Mouse (Mus musculus) spleen, adult 2 months (tissue): Measurements from ENCODE around the gene Lrpap1. TPM values are rescaled to one million over a fixed set of nuclear protein-coding genes. Genes with fewer than 3 reads are reported as not detected.
A peak's percentile ranks its signal among the peaks of the same experiment; 100 is the strongest.

Experiments used
- DNase-seq, 2 experiments: peaks; one replicate each; pipeline versions ENCODE4 v3.0.0 to v3.0.0-alpha.2; 2012 to 2021; ENCODE audit warnings: low spot score in 2 of 2, low read depth in 1 of 2
- H3K27ac ChIP-seq: fragments of 200-500 bp; 2 replicates; pipeline ENCODE4 v1.5.1; 2012; ENCODE audit warnings: low read length, inconsistent platforms; ENCODE audit not compliant: insufficient read depth
- H3K27me3 ChIP-seq: fragments of 200-500 bp; 2 replicates; pipeline ENCODE4 v1.6.1; 2012; ENCODE audit warnings: mild to moderate bottlenecking, moderate library complexity, low read length, inconsistent platforms; ENCODE audit not compliant: control insufficient read depth, insufficient read depth
- H3K36me3 ChIP-seq: fragments of 200-500 bp; 2 replicates; pipeline ENCODE4 v1.6.1; 2012; ENCODE audit warnings: mild to moderate bottlenecking, low read length, inconsistent platforms; ENCODE audit not compliant: control insufficient read depth, insufficient read depth
- H3K4me1 ChIP-seq: fragments of 200-500 bp; 2 replicates; pipeline ENCODE4 v1.6.1; 2011; ENCODE audit warnings: inconsistent platforms; ENCODE audit not compliant: control insufficient read depth, insufficient read depth, insufficient read length
- H3K4me3 ChIP-seq: fragments of 200-500 bp; 2 replicates; pipeline ENCODE4 v1.5.1; 2011; ENCODE audit warnings: mild to moderate bottlenecking, inconsistent platforms; ENCODE audit not compliant: insufficient read depth, insufficient read length; ENCODE audit errors: extremely low read depth
- CTCF ChIP-seq: fragments of 200-500 bp; IDR thresholded peaks from 2 replicates; pipeline ENCODE4 v1.5.1; 2011; ENCODE audit warnings: mild to moderate bottlenecking, inconsistent platforms; ENCODE audit not compliant: insufficient read depth, insufficient read length, insufficient replicate concordance; ENCODE audit errors: extremely low read depth
- POLR2A ChIP-seq: fragments of 200-500 bp; IDR thresholded peaks from 2 replicates; pipeline ENCODE4 v1.6.1; 2011; ENCODE audit warnings: low read depth, low read length, inconsistent platforms
- WGBS: fragments of 180-500 bp; shearing (Covaris S2); methylation state at CpG from one replicate; pipeline ENCODE4 v1.1.7; 2018; 5-methylcytosine and 5-hydroxymethylcytosine counted together
- polyA plus RNA-seq: library from polyadenylated mRNA; depleted of rRNA; stranded (reverse); fragments of >200 nt; gene quantifications from 2 replicates; pipeline ENCODE4 v1.2.3, GENCODE M21; 2012

The Lrpap1 gene
- polyA plus RNA-seq, 1 experiment, result 12.6 TPM

GRCm38 (mm10) chr5:35118418-35118817, 12.9 kb upstream of the Lrpap1 start:
- Histone ChIP-seq H3K4me1 (no peaks in the 10 kb centered on the region), H3K4me3 (no peak overlapping the region), H3K27me3 (0 out of 2 replicates have a peak, but pooled peaks cover 2% of the 10 kb centered on the region), H3K36me3 (no peaks in the 10 kb centered on the region), H3K27ac (no peak overlapping the region)
- no peak for TF ChIP-seq POLR2A
- TF ChIP-seq CTCF, result no peak
- no peak for DNase-seq
- 97% methylated on average over 2 of the region's 2 CpGs for WGBS

- Histone ChIP-seq H3K36me3 (no peaks in the 10 kb centered on the region), H3K4me1 (no peaks in the 10 kb centered on the region), H3K27ac (no peak overlapping the region), H3K27me3 (0 out of 2 replicates have a peak, but pooled peaks cover 2% of the 10 kb centered on the region), H3K4me3 (no peak overlapping the region)
- no peak for DNase-seq
- 68% methylated on average over 3 of the region's 3 CpGs for WGBS
- TF ChIP-seq POLR2A (no peak), CTCF (no peak)
Measured at GRCm38 (mm10) chr5:35117633-35118032, 12.1 kb upstream of the Lrpap1 start.

GRCm38 (mm10) chr5:35116002-35116401, 10.4 kb upstream of the Lrpap1 start:
- WGBS, result 70% methylated on average over 3 of the region's 3 CpGs
- Histone ChIP-seq H3K4me1 (no peaks in the 10 kb centered on the region), H3K4me3 (no peak overlapping the region), H3K36me3 (no peaks in the 10 kb centered on the region), H3K27ac (no peak overlapping the region), H3K27me3 (0 out of 2 replicates have a peak, but pooled peaks cover 2% of the 10 kb centered on the region)
- DNase-seq, result no peak
- TF ChIP-seq POLR2A (no peak), CTCF (no peak)

DNA sequence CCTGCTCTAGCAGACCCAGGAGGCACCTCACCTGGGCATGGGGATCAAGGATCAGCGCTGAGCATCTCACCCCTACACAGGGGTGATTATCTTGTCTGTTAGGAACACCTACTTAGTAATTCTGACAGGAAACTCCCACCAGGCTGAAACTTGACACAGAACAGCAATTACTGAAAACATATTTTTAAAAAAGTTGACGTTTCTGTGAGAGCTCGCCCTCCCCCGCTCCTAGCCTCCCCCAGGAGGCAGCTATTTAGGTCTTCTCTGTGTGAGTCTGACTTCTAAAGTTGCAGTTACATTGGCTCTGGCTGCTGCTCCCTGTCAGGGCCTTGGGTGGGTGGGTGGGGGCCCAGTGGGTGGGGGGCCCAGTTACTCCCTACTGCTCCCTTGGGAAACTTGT, 6.9 kb upstream of the Lrpap1 start:
- Histone ChIP-seq H3K4me1 (no peaks in the 10 kb centered on the region), H3K36me3 (no peaks in the 10 kb centered on the region), H3K27ac (no peak overlapping the region), H3K4me3 (no peak overlapping the region), H3K27me3 (no peaks in the 10 kb centered on the region)
- 81% methylated on average over 4 of the region's 4 CpGs for WGBS
- no peak for DNase-seq
- no peak for TF ChIP-seq CTCF
- no peak for TF ChIP-seq POLR2A

GRCm38 (mm10) chr5:35105922-35106298, 344 bp upstream of the Lrpap1 start:
- WGBS, result 8% methylated on average over 11 of the region's 11 CpGs
- H3K27ac ChIP-seq, result no peak overlapping the region

GRCm38 (mm10) chr5:35104183-35104959, 1.2 kb downstream of the Lrpap1 start:
- Histone ChIP-seq H3K27me3 (no peaks in the 10 kb centered on the region), H3K4me3 (no peak overlapping the region), H3K27ac (no peak overlapping the region), H3K36me3 (peaks cover 10% of the 10 kb centered on the region; the same call in 1 of the 2 replicates), H3K4me1 (no peaks in the 10 kb centered on the region; the same call in none of the 2 replicates)
- TF ChIP-seq POLR2A (no peak), CTCF (no peak)
- no peak for DNase-seq
- WGBS, result 87% methylated on average over 8 of the region's 8 CpGs

More at GRCm38 (mm10) chr5:35105922-35106298, 344 bp upstream of the Lrpap1 start:
- no peak for TF ChIP-seq POLR2A
- TF ChIP-seq CTCF, result no peak
- Histone ChIP-seq H3K36me3 (peaks cover 6% of the 10 kb centered on the region; the same call in 1 of the 2 replicates), H3K4me3 (peak overlapping the region; percentile 58), H3K4me1 (no peaks in the 10 kb centered on the region; the same call in none of the 2 replicates), H3K27me3 (no peaks in the 10 kb centered on the region)
- no peak for DNase-seq

- 90% methylated on average over 2 of the region's 2 CpGs for WGBS
- H3K4me3 ChIP-seq, result no peak overlapping the region
- H3K27me3 ChIP-seq, result no peaks in the 10 kb centered on the region
- no peak for DNase-seq
- no peak overlapping the region for H3K27ac ChIP-seq
- H3K36me3 ChIP-seq, result peaks cover 12% of the 10 kb centered on the region
- no peaks in the 10 kb centered on the region; the same call in none of the 2 replicates for H3K4me1 ChIP-seq
- no peak for TF ChIP-seq CTCF
- no peak for TF ChIP-seq POLR2A
Measured at GRCm38 (mm10) chr5:35103528-35103927, 2.0 kb downstream of the Lrpap1 start.
